Mouse (Mus musculus) thymus, adult 2 months (tissue): Measurements from ENCODE around the gene Cog1. TPM values are rescaled to one million over a fixed set of nuclear protein-coding genes. Genes with fewer than 3 reads are reported as not detected.

ENCODE experiments used
- DNase-seq: peaks from one replicate; pipeline ENCODE4 v3.0.0; 2021
- H3K27ac ChIP-seq: fragments of 200-500 bp; 2 replicates; pipeline ENCODE4 v1.5.1; 2012; ENCODE audit warnings: low read length, control low read depth; ENCODE audit not compliant: control insufficient read depth, insufficient read depth
- H3K27me3 ChIP-seq: fragments of 200-500 bp; 2 replicates; pipeline ENCODE4 v1.6.1; 2012; ENCODE audit warnings: mild to moderate bottlenecking, low read length, moderate library complexity, mixed read lengths; ENCODE audit not compliant: control insufficient read depth, insufficient read depth
- H3K36me3 ChIP-seq: fragments of 200-500 bp; 2 replicates; pipeline ENCODE4 v1.6.1; 2012; ENCODE audit warnings: mild to moderate bottlenecking, low read length, moderate library complexity; ENCODE audit not compliant: control insufficient read depth, insufficient read depth
- H3K4me1 ChIP-seq: fragments of 200-500 bp; replicated peaks from 2 replicates; pipeline ENCODE4 v1.6.1; 2012; ENCODE audit warnings: low read length; ENCODE audit not compliant: control insufficient read depth, insufficient read depth
- H3K4me3 ChIP-seq: fragments of 200-500 bp; 2 replicates; pipeline ENCODE4 v1.5.1; 2012; ENCODE audit warnings: mild to moderate bottlenecking, low read length, control low read depth, moderate library complexity; ENCODE audit not compliant: control insufficient read depth, insufficient read depth
- CTCF ChIP-seq: fragments of 200-500 bp; IDR thresholded peaks from 2 replicates; pipeline ENCODE4 v1.5.1; 2012; ENCODE audit warnings: mild to moderate bottlenecking, control low read depth, low read length, moderate library complexity, borderline replicate concordance; ENCODE audit not compliant: control insufficient read depth, poor library complexity, insufficient read depth; ENCODE audit errors: extremely low read depth
- POLR2A ChIP-seq: fragments of 200-500 bp; IDR thresholded peaks from 2 replicates; pipeline ENCODE4 v1.6.1; 2012; ENCODE audit warnings: mild to moderate bottlenecking, low read length, control low read depth, moderate library complexity; ENCODE audit not compliant: control insufficient read depth, poor library complexity, insufficient read depth; ENCODE audit errors: extremely low read depth
- WGBS: fragments of 180-500 bp; shearing (Covaris S2); methylation state at CpG from one replicate; pipeline ENCODE4 v1.1.7; 2018; 5-methylcytosine and 5-hydroxymethylcytosine counted together
- polyA plus RNA-seq: library from polyadenylated mRNA; depleted of rRNA; stranded (reverse); fragments of >200 nt; gene quantifications from 2 replicates; pipeline ENCODE4 v1.2.3, GENCODE M21; 2012

Cog1 gene
- polyA plus RNA-seq, 1 experiment, result 67.4 TPM

GRCm38 (mm10) chr11:113661835-113662351, 12.9 kb downstream of the Cog1 start:
- WGBS, result 94% methylated on average over 18 of the region's 18 CpGs
- H3K36me3 ChIP-seq, result peaks cover 63% of the 10 kb centered on the region
- no peaks in the 10 kb centered on the region for H3K27me3 ChIP-seq
- no peak for DNase-seq
- no peak overlapping the region for H3K4me3 ChIP-seq
- no peak for TF ChIP-seq POLR2A
- TF ChIP-seq CTCF, result no peak
- no peak overlapping the region for H3K27ac ChIP-seq
- peaks cover 4% of the 10 kb centered on the region for H3K4me1 ChIP-seq

GRCm38 (mm10) chr11:113664279-113664678, 15.3 kb downstream of the Cog1 start:
- TF ChIP-seq POLR2A (no peak), CTCF (no peak)
- H3K36me3 ChIP-seq, result peaks cover 47% of the 10 kb centered on the region
- 94% methylated on average over 2 of the region's 2 CpGs for WGBS
- no peaks in the 10 kb centered on the region for H3K27me3 ChIP-seq
- peaks cover 4% of the 10 kb centered on the region for H3K4me1 ChIP-seq
- DNase-seq, result no peak
- no peak overlapping the region for H3K4me3 ChIP-seq
- H3K27ac ChIP-seq, result no peak overlapping the region

DNA sequence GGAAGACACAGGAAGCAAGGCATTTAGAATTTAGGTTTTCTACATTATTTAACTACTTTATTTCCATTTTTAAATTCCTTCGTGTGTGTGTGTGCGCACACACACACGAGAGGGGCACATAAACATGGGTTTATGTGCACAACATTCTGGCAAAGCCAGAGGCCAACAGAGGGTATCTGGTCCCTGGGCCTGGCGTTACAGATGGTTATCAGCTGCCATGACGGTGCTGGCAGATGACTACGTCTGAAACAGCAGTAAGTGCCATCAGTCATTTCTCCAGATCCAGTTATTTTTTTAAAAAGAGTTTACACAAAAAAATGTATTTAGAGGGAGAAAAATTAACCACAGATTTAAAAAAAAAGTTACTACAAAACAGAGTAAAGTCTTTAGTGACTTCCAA, 17.2 kb downstream of the Cog1 start:
- TF ChIP-seq CTCF, result no peak
- no peak for TF ChIP-seq POLR2A
- no peaks in the 10 kb centered on the region for H3K27me3 ChIP-seq
- no peak overlapping the region for H3K4me3 ChIP-seq
- peaks cover 37% of the 10 kb centered on the region for H3K36me3 ChIP-seq
- no peak for DNase-seq
- H3K4me1 ChIP-seq, result peaks cover 4% of the 10 kb centered on the region
- no peak overlapping the region for H3K27ac ChIP-seq
- 85% methylated on average over 6 of the region's 6 CpGs for whole genome bisulfite sequencing

- Histone ChIP-seq H3K27ac (no peak overlapping the region), H3K27me3 (no peaks in the 10 kb centered on the region), H3K4me3 (no peak overlapping the region), H3K4me1 (peaks cover 4% of the 10 kb centered on the region), H3K36me3 (peaks cover 36% of the 10 kb centered on the region)
- WGBS, result 40% methylated on average over 10 of the region's 10 CpGs
- TF ChIP-seq POLR2A (no peak), CTCF (no peak)
- DNase-seq, result peak; percentile 46
Measured at GRCm38 (mm10) chr11:113666648-113667047, 17.7 kb downstream of the Cog1 start.

GRCm38 (mm10) chr11:113667122-113667521, 18.2 kb downstream of the Cog1 start:
- no peak overlapping the region for H3K27ac ChIP-seq
- 98% methylated on average over 2 of the region's 2 CpGs for WGBS
- peaks cover 32% of the 10 kb centered on the region for H3K36me3 ChIP-seq
- DNase-seq, result no peak
- peaks cover 4% of the 10 kb centered on the region for H3K4me1 ChIP-seq
- no peak overlapping the region for H3K4me3 ChIP-seq
- H3K27me3 ChIP-seq, result no peaks in the 10 kb centered on the region
- no peak for TF ChIP-seq CTCF
- no peak for TF ChIP-seq POLR2A

DNA sequence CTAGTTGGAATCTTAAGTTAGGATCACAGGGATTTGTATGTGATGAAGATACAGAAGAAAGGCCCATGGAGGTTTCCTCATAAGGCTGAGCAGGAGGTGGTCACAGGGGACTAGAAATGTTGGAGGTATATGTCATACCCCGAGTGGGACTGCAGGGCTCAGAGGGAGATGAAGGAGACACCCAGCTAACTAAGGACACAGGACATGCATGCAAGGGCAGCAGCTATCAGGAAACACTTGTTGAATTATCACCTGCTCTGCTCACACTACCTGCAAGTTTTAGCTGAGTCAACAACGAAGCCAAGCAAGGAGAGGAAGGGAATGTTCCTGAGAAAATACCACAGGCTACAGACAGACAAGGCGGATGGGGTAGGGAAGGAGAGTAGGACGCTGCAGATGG, 18.7 kb downstream of the Cog1 start:
- H3K4me3 ChIP-seq, result no peak overlapping the region
- 87% methylated on average over 4 of the region's 4 CpGs for WGBS
- H3K36me3 ChIP-seq, result peaks cover 32% of the 10 kb centered on the region
- TF ChIP-seq POLR2A (no peak), CTCF (no peak)
- no peak overlapping the region for H3K27ac ChIP-seq
- DNase-seq, result no peak
- no peaks in the 10 kb centered on the region for H3K27me3 ChIP-seq
- peaks cover 4% of the 10 kb centered on the region for H3K4me1 ChIP-seq

DNA sequence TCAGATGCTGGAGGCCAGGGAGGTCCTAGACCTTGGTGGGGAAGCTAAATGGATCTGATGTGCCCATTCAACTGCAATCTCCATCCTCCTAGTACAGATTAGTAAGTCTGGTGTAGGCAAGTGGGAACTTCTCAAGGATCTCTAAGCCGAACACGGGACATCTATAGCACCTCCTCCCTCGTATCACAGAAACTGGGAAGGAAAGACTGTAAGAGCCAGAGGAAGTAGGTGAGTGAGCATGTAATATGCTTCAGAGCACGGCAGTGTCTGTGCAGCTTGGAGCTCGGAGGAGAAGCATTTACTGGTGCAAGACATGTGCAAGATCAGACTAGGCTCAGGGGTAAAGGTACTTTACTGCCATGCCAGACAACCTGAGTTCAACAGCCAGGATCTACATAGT, 19.9 kb downstream of the Cog1 start:
- DNase-seq, result no peak
- Histone ChIP-seq H3K4me3 (no peak overlapping the region), H3K4me1 (peaks cover 4% of the 10 kb centered on the region), H3K27me3 (no peaks in the 10 kb centered on the region), H3K36me3 (peaks cover 33% of the 10 kb centered on the region), H3K27ac (no peak overlapping the region)
- TF ChIP-seq CTCF (no peak), POLR2A (no peak)
- 91% methylated on average over 5 of the region's 5 CpGs for WGBS
